Mouse (Mus musculus): ENCODE results near the gene Scaf11. TPM values are rescaled to one million over a fixed set of nuclear protein-coding genes. Genes with fewer than 3 reads are reported as not detected.
"Not testable (repeated sequence)": the region's sequence is repeated elsewhere in the genome, so short reads cannot be mapped to it uniquely, and the experiment has no call there.

Scaf11 gene
- polyA plus RNA-seq (2017; shearing (Covaris generic)) = 10 to 100 TPM; 42.4 to 45.3 TPM

- ATAC-seq = peak; percentile 76
Measured at GRCm38 (mm10) chr15:96460730-96461540, at the start of gene Scaf11. Scaf11 (minus strand) TSS chr15:96460843.

GRCm38 (mm10) chr15:96507097-96507840 lies 46.6 kb upstream of the Scaf11 start:
- peak; percentile 67 for ATAC-seq

- ATAC-seq = peak; percentile 39
Measured at GRCm38 (mm10) chr15:96497646-96498045, 37.0 kb upstream of the Scaf11 start.

- ATAC-seq = no peak
Measured at GRCm38 (mm10) chr15:96494279-96494678, 33.6 kb upstream of the Scaf11 start.

- ATAC-seq = no peak
Measured at GRCm38 (mm10) chr15:96493573-96493972, 32.9 kb upstream of the Scaf11 start.

- ATAC-seq = not testable (repeated sequence)
Measured at GRCm38 (mm10) chr15:96492919-96493318, 32.3 kb upstream of the Scaf11 start.

GRCm38 (mm10) chr15:96491861-96492641 lies 31.4 kb upstream of the Scaf11 start:
- ATAC-seq = no peak

- ATAC-seq = no peak
Measured at GRCm38 (mm10) chr15:96491421-96491820, 30.8 kb upstream of the Scaf11 start.

GRCm38 (mm10) chr15:96490123-96490522 lies 29.5 kb upstream of the Scaf11 start:
- ATAC-seq = no peak

GRCm38 (mm10) chr15:96488941-96489786 lies 28.5 kb upstream of the Scaf11 start:
- no peak for ATAC-seq

- ATAC-seq = no peak
Measured at GRCm38 (mm10) chr15:96487066-96487698, 26.5 kb upstream of the Scaf11 start.

- ATAC-seq = no peak
Measured at GRCm38 (mm10) chr15:96480822-96481221, 20.2 kb upstream of the Scaf11 start.

GRCm38 (mm10) chr15:96478006-96478405 lies 17.4 kb upstream of the Scaf11 start:
- no peak for ATAC-seq

- peak; percentile 80 for ATAC-seq
Measured at GRCm38 (mm10) chr15:96476359-96476758, 15.7 kb upstream of the Scaf11 start.

- no peak for ATAC-seq
Measured at GRCm38 (mm10) chr15:96475571-96475972, 14.9 kb upstream of the Scaf11 start.

- no peak for ATAC-seq
Measured at GRCm38 (mm10) chr15:96474325-96474955, 13.8 kb upstream of the Scaf11 start.

- no peak for ATAC-seq
Measured at GRCm38 (mm10) chr15:96473920-96474319, 13.3 kb upstream of the Scaf11 start.

GRCm38 (mm10) chr15:96468316-96468715 lies 7.7 kb upstream of the Scaf11 start:
- ATAC-seq = no peak

- no peak for ATAC-seq
Measured at GRCm38 (mm10) chr15:96467844-96468243, 7.2 kb upstream of the Scaf11 start.

- no peak for ATAC-seq
Measured at GRCm38 (mm10) chr15:96466362-96466903, 5.8 kb upstream of the Scaf11 start.

GRCm38 (mm10) chr15:96465076-96465475 lies 4.4 kb upstream of the Scaf11 start:
- ATAC-seq = no peak
